Mouse (Mus musculus) naive thymus-derived CD4-positive, alpha-beta T cell, adult 2 months (primary cell): ENCODE data around the gene E130116L18Rik.
"Not testable (repeated sequence)": the region's sequence is repeated elsewhere in the genome, so short reads cannot be mapped to it uniquely, and the experiment has no call there.

ENCODE experiments used
- DNase-seq: peaks from one replicate; pipeline ENCODE4 v3.0.0-alpha.2; 2011; ENCODE audit warnings: low read depth

The E130116L18Rik gene

DNA sequence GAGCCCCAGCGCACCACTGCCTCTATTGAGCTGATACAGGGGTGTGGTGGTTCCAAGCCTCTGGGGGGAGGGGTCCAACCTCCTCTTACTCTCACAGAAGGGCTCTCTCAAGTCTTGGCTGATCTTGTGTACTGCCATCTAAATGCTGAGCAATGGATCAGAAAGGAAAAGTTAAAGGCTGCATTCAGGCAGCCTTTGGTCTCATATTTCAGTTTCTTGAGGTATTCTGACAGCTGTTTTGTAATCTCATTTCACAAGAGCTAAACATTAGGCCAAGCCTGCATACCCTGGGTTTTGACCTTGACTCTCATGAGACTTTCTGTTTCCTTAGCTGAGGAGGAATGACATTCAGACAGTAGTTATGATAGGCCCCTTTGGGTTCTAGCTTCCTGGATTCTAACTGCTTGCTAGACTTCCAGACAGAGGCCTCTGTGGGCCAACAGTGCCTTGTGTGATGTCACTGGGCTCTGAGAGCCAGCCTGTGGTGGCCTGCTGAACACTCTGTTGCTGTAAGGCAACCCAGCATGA, 41.9 kb downstream of the E130116L18Rik start, which contains the start of gene Galntl5:
Gene Galntl5 (plus strand): TSS at position 457 of the 528 bp plus-strand sequence.
- DNase-seq, result no peak

DNA sequence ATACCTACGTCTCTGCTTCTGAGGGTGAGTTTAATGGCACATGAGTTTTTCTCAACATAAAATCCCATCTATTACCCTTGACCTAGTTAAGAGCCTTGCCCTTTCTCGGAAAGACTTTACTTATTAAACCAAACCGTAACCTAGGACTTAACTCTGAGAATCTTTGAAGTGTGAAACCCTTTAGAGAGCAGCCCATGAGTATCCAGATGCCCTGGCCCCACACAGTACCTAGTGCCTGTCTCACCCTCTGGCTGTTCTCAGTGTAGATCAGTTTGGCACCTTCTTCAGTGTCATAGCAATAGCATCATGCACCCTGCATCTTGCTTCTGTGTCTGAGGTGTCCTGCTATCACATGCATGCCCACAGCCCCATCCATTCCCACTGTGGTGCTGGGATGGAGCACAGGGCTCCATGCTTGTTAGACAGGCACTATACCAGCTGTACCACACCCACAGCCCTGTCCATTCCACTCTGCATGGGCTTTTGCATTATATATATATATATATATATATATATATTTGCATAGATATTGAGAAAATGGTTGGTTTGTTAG, 42.9 kb downstream of the E130116L18Rik start:
- DNase-seq, result no peak

DNA sequence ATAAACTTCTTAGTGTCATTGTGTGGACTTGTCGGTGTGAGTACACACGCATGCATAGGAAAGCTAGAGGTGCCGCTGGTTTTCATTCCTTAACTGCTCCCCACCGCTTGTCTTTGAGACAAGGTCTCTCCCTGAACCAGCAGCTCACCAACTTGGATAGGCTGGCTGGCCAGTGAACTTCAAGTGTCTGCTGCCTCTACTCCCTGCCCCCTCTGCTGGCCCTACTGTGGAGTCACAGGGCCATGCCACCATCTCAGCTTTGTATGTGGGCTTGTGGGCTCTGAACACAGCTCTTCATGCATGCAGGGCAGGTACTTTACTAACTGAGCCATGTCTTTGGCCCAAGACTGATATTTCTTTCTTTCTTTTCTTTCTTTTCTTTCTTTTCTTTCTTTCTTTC, 43.7 kb downstream of the E130116L18Rik start:
- no peak for DNase-seq

DNA sequence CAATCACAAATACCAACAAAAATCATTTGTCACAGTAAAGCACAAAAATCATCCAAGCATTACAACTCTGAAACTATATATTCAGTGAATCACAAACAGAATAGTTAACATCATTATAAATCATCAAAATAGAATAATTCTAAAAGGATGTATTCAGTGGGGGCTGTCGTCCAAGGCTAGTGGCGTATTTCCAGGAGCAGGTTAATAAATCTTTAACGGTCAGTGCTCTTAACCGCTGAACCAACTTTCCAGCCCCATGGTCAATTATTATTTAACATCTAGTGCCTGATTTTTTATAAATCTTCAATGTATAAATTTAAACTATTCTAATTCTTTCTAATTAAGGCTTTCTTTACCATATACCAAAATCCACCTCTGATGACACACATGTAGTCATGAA, 44.4 kb downstream of the E130116L18Rik start:
- DNase-seq, result not testable (repeated sequence)

DNA sequence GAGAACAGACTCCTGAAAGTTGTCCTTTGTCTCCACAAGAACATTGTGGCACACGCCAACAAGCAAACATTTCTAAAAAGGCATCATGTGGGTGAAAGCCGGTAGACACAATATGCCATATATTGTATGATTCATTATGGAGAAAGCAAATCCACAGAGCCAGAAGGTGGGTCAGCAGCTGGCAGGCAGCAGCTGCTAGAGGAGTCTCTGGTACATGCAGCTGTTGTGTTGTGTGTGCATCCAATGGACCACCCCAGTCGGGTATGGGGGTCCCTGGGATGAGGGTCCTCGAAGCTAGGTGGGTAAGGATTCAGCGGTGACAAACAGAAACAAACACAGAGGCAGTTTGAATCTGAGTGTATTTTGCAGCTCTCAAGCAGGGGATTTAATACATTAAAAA, 45.0 kb downstream of the E130116L18Rik start:
- DNase-seq, result not testable (repeated sequence)
